Mouse (Mus musculus) forebrain, embryonic 10.5 days (tissue): ENCODE results near the gene Plxna4. TPM values are rescaled to one million over a fixed set of nuclear protein-coding genes. Genes with fewer than 3 reads are reported as not detected.

Experiments
- DNase-seq: peaks from one replicate; pipeline ENCODE4 v3.0.0-alpha.2; 2017; ENCODE audit warnings: low spot score; ENCODE audit errors: extremely low spot score
- H3K27ac ChIP-seq: fragments of 300-500 bp; sonication (generic); 2 replicates; pipeline ENCODE4 v1.5.1; 2016; ENCODE audit warnings: mild to moderate bottlenecking
- H3K27me3 ChIP-seq: fragments of 300-500 bp; sonication (generic); 2 replicates; pipeline ENCODE4 v1.6.1; 2016; ENCODE audit warnings: mild to moderate bottlenecking; ENCODE audit not compliant: poor library complexity, severe bottlenecking
- H3K36me3 ChIP-seq: fragments of 300-500 bp; sonication (generic); replicated peaks from 2 replicates; pipeline ENCODE4 v1.6.1; 2016; ENCODE audit warnings: mild to moderate bottlenecking, moderate library complexity
- H3K4me1 ChIP-seq: fragments of 300-500 bp; sonication (generic); 2 replicates; pipeline ENCODE4 v1.6.1; 2016
- H3K4me3 ChIP-seq: fragments of 300-500 bp; sonication (generic); 2 replicates; pipeline ENCODE4 v1.5.1; 2016; ENCODE audit warnings: mild to moderate bottlenecking, moderate library complexity
- H3K9me3 ChIP-seq: fragments of 300-500 bp; sonication (generic); 2 replicates; pipeline ENCODE4 v1.6.1; 2016; ENCODE audit warnings: mild to moderate bottlenecking, moderate library complexity
- WGBS: fragments of 180-500 bp; shearing (Covaris S2); methylation state at CpG from one replicate; pipeline ENCODE4 v1.1.7; 2016; 5-methylcytosine and 5-hydroxymethylcytosine counted together
- polyA plus RNA-seq: library from polyadenylated mRNA; unstranded; fragments of >200 nt; fragmentation: Nextera tagmentation; extraction: Ambion mirVana; gene quantifications from 2 replicates; pipeline ENCODE4 v1.2.1, GENCODE M21; 2016

Gene Plxna4
- polyA plus RNA-seq, 1 experiment from 2014 or later, result 1.2 TPM

DNA sequence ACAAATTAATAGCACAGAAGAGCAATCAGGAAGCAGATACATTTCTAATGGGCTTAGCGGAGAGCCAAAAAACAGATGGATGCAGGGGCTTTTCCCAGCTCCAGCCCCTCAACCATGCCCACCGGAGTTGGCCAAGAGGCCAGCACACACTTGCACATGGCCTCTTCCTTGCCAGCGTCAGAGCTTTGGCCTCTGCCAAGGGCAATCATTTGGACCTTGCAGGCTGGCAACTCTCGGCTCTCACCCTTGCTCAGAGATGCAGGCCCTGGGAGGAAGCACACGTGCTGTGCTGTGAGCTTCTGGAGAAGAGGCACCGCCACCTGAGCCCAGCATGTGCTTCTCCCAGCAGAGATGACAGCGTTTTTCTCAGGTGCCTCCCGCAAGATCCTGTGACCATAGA, 245.3 kb downstream of the Plxna4 start:
- Histone ChIP-seq H3K27ac (no peak overlapping the region), H3K36me3 (no peaks in the 10 kb centered on the region), H3K9me3 (no peaks in the 10 kb centered on the region), H3K27me3 (no peaks in the 10 kb centered on the region), H3K4me3 (no peak overlapping the region), H3K4me1 (peaks cover 29% of the 10 kb centered on the region)
- no peak for DNase-seq
- WGBS, result 85% methylated on average over 8 of the region's 8 CpGs

DNA sequence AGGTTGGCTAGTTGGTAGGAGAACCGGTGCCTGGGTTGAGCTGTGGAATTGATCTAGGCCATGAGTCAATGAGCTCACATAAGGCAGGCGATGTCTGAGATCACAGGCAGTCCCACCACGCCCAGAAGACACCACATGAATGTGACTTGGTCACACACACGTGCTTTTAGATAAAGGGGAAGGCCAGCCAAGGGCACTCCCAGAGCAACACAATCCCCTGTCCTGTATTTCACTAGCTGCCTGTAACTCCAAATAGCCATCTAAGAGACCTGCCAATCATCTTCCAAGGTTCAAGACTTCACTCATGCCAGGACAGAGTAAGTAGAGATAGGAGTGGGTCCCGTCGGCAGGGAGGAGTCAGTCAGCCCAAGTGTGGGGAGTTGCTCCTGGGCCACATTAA, 245.7 kb downstream of the Plxna4 start:
- no peak overlapping the region for H3K27ac ChIP-seq
- H3K4me3 ChIP-seq, result no peak overlapping the region
- no peaks in the 10 kb centered on the region for H3K9me3 ChIP-seq
- no peaks in the 10 kb centered on the region for H3K27me3 ChIP-seq
- WGBS, result 88% methylated on average over 6 of the region's 6 CpGs
- H3K4me1 ChIP-seq, result peaks cover 29% of the 10 kb centered on the region
- no peak for DNase-seq
- H3K36me3 ChIP-seq, result no peaks in the 10 kb centered on the region

DNA sequence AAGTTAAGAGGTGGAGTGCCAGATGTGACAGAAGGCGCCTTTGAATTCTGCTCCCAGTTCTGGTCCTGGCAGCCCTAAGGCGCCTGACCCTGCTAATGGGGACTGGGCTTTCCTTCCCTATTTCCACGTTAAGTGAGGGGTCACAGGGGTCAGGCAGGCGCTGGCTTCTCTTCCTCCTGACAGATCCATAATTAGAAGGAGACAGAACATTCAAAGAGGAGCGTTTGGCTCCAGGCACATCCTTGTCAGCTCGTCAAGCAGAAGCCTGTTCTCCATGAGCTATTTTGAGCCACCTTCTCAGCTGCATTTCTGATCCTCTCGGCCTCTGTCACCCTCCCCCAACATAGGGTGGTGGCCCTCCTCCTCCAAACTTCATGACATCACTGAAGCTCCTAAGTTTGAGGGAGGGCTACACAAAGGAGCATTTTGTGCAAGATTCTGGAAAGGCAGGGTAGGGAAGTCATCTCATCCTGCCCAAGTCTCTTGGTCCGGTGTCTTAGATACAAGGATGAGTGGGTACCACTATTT, 249.5 kb downstream of the Plxna4 start:
- DNase-seq, result no peak
- 40% methylated on average over 8 of the region's 8 CpGs for WGBS
- Histone ChIP-seq H3K27ac (no peak overlapping the region), H3K36me3 (no peaks in the 10 kb centered on the region), H3K27me3 (no peaks in the 10 kb centered on the region), H3K4me1 (peaks cover 21% of the 10 kb centered on the region), H3K4me3 (no peak overlapping the region), H3K9me3 (no peaks in the 10 kb centered on the region)

DNA sequence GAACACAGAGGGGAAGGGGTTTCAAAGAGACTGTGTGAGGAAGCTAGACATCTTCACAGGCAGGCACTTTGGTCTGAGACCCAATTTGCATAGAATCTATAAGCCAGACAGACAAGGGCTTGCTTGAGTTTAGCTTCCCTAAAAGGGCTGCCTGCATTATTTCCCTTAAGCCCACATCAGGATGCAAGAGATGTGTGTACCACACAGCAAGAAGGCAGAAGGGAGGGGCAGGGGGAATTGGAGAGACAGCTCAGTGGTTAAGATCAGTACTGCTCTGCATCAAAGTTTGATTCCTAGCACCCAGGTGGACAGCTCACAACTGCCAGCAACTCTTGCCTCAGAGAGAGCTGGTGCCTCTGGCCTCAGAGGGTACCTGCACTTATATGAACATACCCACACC, 256.7 kb downstream of the Plxna4 start:
- Histone ChIP-seq H3K27me3 (peaks cover 26% of the 10 kb centered on the region), H3K36me3 (no peaks in the 10 kb centered on the region), H3K4me1 (peaks cover 27% of the 10 kb centered on the region), H3K4me3 (no peak overlapping the region), H3K27ac (no peak overlapping the region), H3K9me3 (no peaks in the 10 kb centered on the region)
- no peak for DNase-seq

DNA sequence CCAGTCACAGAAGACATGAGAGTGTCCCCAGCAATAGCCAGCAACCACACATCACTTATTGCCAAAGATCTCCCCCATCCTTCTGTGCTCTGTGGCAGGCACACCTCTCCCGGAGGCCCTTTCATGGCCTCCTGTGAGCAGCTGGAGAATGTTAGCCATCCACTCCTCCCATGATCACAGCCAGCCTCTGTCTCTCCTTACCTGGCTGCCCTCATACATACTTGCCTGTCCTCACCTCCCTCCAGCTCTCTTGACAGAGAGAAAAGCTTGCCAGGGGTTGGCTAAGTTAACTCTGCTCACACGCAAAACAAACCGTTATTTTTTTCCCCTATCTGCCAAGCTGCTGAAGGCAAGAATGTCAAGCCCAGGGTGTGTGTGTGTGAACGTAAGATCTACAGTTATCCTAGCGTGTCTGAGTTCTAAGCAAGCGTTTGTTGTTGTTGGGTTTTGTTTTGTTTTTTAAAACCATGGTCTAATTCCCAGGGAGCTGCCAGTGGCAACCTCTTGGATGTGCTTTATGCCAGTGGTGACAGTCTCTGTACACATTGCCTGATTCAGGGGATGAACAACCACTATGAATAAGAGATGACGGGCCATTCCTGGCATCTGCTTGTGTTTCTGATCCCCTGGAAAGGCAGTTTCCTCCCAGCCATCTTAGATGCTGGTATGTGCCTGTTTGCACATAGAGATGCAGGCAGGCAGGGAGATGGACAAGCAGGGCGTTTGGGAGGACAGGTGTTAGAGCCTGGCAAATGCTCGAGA, 257.8 kb downstream of the Plxna4 start:
- Histone ChIP-seq H3K4me1 (peaks cover 27% of the 10 kb centered on the region), H3K9me3 (no peaks in the 10 kb centered on the region), H3K4me3 (no peak overlapping the region), H3K36me3 (no peaks in the 10 kb centered on the region), H3K27me3 (peaks cover 26% of the 10 kb centered on the region), H3K27ac (no peak overlapping the region)
- 86% methylated on average over 9 of the region's 9 CpGs for WGBS
- DNase-seq, result no peak

GRCm38 (mm10) chr6:32328028-32328427, 260.0 kb downstream of the Plxna4 start:
- no peaks in the 10 kb centered on the region for H3K9me3 ChIP-seq
- DNase-seq, result peak; percentile 80
- 4% methylated on average over 8 of the region's 8 CpGs for WGBS
- H3K27me3 ChIP-seq, result peaks cover 26% of the 10 kb centered on the region
- no peak overlapping the region for H3K4me3 ChIP-seq
- peaks cover 27% of the 10 kb centered on the region for H3K4me1 ChIP-seq
- no peak overlapping the region for H3K27ac ChIP-seq
- no peaks in the 10 kb centered on the region for H3K36me3 ChIP-seq

DNA sequence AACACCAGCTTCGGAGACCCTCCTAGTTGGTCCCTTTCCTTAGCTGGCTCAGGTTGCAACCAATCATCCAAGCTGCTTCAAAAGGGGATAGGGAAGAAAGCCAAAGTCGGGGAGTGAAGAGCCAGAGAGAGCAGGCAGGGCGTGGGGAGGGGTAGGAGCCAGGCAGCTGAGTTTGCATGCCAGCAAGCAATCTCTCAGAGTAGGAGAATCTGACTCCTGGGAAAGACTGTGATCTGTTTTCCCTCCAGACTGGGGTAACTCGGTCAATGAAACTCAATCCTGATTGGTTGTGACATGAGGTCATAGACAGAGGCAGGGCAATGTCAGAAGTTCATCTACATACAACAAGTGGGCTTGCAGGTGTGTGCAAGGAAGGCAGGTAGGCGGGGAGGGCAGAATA, 260.8 kb downstream of the Plxna4 start:
- peaks cover 26% of the 10 kb centered on the region for H3K27me3 ChIP-seq
- peaks cover 27% of the 10 kb centered on the region for H3K4me1 ChIP-seq
- no peak for DNase-seq
- no peak overlapping the region for H3K4me3 ChIP-seq
- H3K9me3 ChIP-seq, result no peaks in the 10 kb centered on the region
- H3K36me3 ChIP-seq, result no peaks in the 10 kb centered on the region
- WGBS, result 27% methylated on average over 5 of the region's 5 CpGs
- H3K27ac ChIP-seq, result no peak overlapping the region

- H3K4me1 ChIP-seq, result peaks cover 27% of the 10 kb centered on the region
- no peaks in the 10 kb centered on the region for H3K36me3 ChIP-seq
- 92% methylated on average over 5 of the region's 5 CpGs for WGBS
- no peaks in the 10 kb centered on the region for H3K9me3 ChIP-seq
- no peak for DNase-seq
- H3K4me3 ChIP-seq, result no peak overlapping the region
- H3K27ac ChIP-seq, result no peak overlapping the region
- H3K27me3 ChIP-seq, result peaks cover 26% of the 10 kb centered on the region
These were observed 261.6 kb downstream of the Plxna4 start for GRCm38 (mm10) chr6:32326406-32326805.

DNA sequence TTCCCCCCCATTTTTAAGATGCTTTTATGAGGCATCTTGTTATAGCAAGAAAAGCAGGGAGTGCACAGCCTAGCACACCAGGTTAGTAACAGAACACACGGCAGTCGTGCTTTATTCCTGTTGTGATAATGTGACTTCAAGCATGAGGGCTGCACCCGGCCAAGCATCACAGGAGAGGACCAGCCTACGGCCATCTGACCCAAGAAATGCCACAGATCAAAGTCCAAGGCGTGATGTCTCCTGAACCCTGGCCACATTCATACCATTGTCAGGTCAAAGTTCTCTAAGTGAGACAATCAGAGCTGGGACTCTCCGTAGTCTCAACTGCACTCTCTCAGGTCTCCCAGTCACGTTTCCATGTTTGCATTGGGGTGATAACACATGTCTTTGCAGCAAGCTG, 262.1 kb downstream of the Plxna4 start:
- Histone ChIP-seq H3K9me3 (no peaks in the 10 kb centered on the region), H3K4me3 (no peak overlapping the region), H3K4me1 (peaks cover 27% of the 10 kb centered on the region), H3K36me3 (no peaks in the 10 kb centered on the region), H3K27me3 (peaks cover 26% of the 10 kb centered on the region), H3K27ac (no peak overlapping the region)
- WGBS, result 87% methylated on average over 7 of the region's 7 CpGs
- DNase-seq, result no peak

- no peak overlapping the region for H3K27ac ChIP-seq
- H3K4me1 ChIP-seq, result no peaks in the 10 kb centered on the region
- DNase-seq, result no peak
- no peaks in the 10 kb centered on the region for H3K27me3 ChIP-seq
- H3K4me3 ChIP-seq, result no peak overlapping the region
- H3K36me3 ChIP-seq, result no peaks in the 10 kb centered on the region
- WGBS, result 56% methylated on average over 3 of the region's 3 CpGs
- H3K9me3 ChIP-seq, result no peaks in the 10 kb centered on the region
These were observed 266.8 kb downstream of the Plxna4 start for GRCm38 (mm10) chr6:32321187-32321586.

GRCm38 (mm10) chr6:32320254-32320653, 267.7 kb downstream of the Plxna4 start:
- WGBS, result 51% methylated on average over 3 of the region's 3 CpGs
- Histone ChIP-seq H3K27me3 (no peaks in the 10 kb centered on the region), H3K36me3 (no peaks in the 10 kb centered on the region), H3K27ac (no peak overlapping the region), H3K9me3 (no peaks in the 10 kb centered on the region), H3K4me3 (no peak overlapping the region), H3K4me1 (no peaks in the 10 kb centered on the region)
- no peak for DNase-seq

DNA sequence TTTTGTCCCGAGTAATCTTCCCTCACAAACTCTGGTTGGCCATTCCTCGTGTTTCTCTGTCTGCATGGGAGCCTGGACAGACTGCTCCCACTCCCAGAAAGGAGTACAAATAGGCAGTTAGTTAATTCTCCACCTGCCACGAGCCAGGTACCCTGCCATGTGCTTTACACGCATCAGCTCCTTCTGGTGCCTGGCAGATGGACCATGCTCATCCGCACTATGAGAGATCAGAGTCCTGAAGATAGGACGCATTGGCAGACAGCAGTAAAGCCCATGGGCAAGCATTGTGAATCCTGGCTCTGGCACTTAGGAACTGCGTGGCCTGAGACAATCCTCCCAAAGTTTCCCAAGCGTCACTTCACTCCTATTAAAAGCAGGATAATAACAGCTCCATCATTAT, 270.5 kb downstream of the Plxna4 start:
- no peaks in the 10 kb centered on the region for H3K36me3 ChIP-seq
- no peak overlapping the region for H3K27ac ChIP-seq
- DNase-seq, result no peak
- WGBS, result 84% methylated on average over 8 of the region's 8 CpGs
- no peak overlapping the region for H3K4me3 ChIP-seq
- no peaks in the 10 kb centered on the region for H3K27me3 ChIP-seq
- H3K4me1 ChIP-seq, result no peaks in the 10 kb centered on the region
- no peaks in the 10 kb centered on the region for H3K9me3 ChIP-seq

GRCm38 (mm10) chr6:32315011-32315450, 273.0 kb downstream of the Plxna4 start:
- Histone ChIP-seq H3K9me3 (no peaks in the 10 kb centered on the region), H3K4me1 (no peaks in the 10 kb centered on the region), H3K27me3 (no peaks in the 10 kb centered on the region), H3K36me3 (no peaks in the 10 kb centered on the region), H3K4me3 (no peak overlapping the region), H3K27ac (no peak overlapping the region)
- WGBS, result 73% methylated on average over 6 of the region's 6 CpGs
- no peak for DNase-seq
